Mouse (Mus musculus) stomach, embryonic 14.5 days (tissue): ENCODE measurements at regions not wholly inside any gene's neighbourhood (a gene's known extent, or its start where the extent isn't known, plus 50 kb on each side); places are given as distances from the start of the nearest gene placed in this dataset.
A peak's percentile ranks its signal among the peaks of the same experiment; 100 is the strongest.

Experiments
- ATAC-seq: fragments of 200-750 bp; cut with Nextera tagmentation; 2 replicates; pipeline ENCODE4 v1.8.0; 2017; ENCODE audit warnings: low read depth, moderate TSS enrichment; ENCODE audit not compliant: insufficient number of reproducible peaks, insufficient read depth, low FRiP score
- H3K27ac ChIP-seq: fragments of 300-500 bp; sonication (generic); 2 replicates; pipeline ENCODE4 v1.5.1; 2014; ENCODE audit warnings: mild to moderate bottlenecking, low read length, moderate library complexity, mixed read lengths
- H3K27me3 ChIP-seq: fragments of 300-500 bp; sonication (generic); 2 replicates; pipeline ENCODE4 v1.6.1; 2014; ENCODE audit warnings: low read length, control low read depth, mixed read lengths; ENCODE audit not compliant: control insufficient read depth, insufficient read depth
- H3K36me3 ChIP-seq: fragments of 300-500 bp; sonication (generic); 2 replicates; pipeline ENCODE4 v1.6.1; 2014; ENCODE audit warnings: mild to moderate bottlenecking, control low read depth, low read length, moderate library complexity, mixed read lengths; ENCODE audit not compliant: control insufficient read depth, insufficient read depth
- H3K4me1 ChIP-seq: fragments of 300-500 bp; sonication (generic); 2 replicates; pipeline ENCODE4 v1.6.1; 2014; ENCODE audit warnings: low read length, control low read depth, mixed read lengths; ENCODE audit not compliant: control insufficient read depth, insufficient read depth
- H3K4me2 ChIP-seq: fragments of 300-500 bp; sonication (generic); replicated peaks from 2 replicates; pipeline ENCODE4 v1.6.1; 2014; ENCODE audit warnings: low read depth, low read length, control low read depth
- H3K4me3 ChIP-seq: fragments of 300-500 bp; sonication (generic); 2 replicates; pipeline ENCODE4 v1.5.1; 2014; ENCODE audit warnings: low read depth, low read length, control low read depth
- H3K9ac ChIP-seq: fragments of 300-500 bp; sonication (generic); replicated peaks from 2 replicates; pipeline ENCODE4 v1.6.1; 2014; ENCODE audit warnings: low read depth, mild to moderate bottlenecking, control low read depth, low read length, moderate library complexity, mixed read lengths
- H3K9me3 ChIP-seq: fragments of 300-500 bp; sonication (generic); 2 replicates; pipeline ENCODE4 v1.6.1; 2016; ENCODE audit warnings: low read depth, low read length, control low read depth; ENCODE audit not compliant: control insufficient read depth
- WGBS: fragments of 180-500 bp; shearing (Covaris S2); extraction: QIAGEN DNeasy Blood & Tissue Kit; methylation state at CpG from one replicate; pipeline ENCODE4 v1.1.7; 2014; 5-methylcytosine and 5-hydroxymethylcytosine counted together

GRCm38 (mm10) chr4:70743425-70743824, 208.6 kb upstream of the Megf9 start:
- no peaks in the 10 kb centered on the region for H3K27me3 ChIP-seq
- no peak overlapping the region for H3K4me2 ChIP-seq
- H3K9ac ChIP-seq: no peak overlapping the region
- no peaks in the 10 kb centered on the region for H3K9me3 ChIP-seq
- H3K4me3 ChIP-seq: no peak overlapping the region
- ATAC-seq: no peak
- WGBS: 69% methylated on average over 1 of the region's 1 CpGs
- no peaks in the 10 kb centered on the region for H3K4me1 ChIP-seq
- no peak overlapping the region for H3K27ac ChIP-seq
- no peaks in the 10 kb centered on the region for H3K36me3 ChIP-seq

DNA sequence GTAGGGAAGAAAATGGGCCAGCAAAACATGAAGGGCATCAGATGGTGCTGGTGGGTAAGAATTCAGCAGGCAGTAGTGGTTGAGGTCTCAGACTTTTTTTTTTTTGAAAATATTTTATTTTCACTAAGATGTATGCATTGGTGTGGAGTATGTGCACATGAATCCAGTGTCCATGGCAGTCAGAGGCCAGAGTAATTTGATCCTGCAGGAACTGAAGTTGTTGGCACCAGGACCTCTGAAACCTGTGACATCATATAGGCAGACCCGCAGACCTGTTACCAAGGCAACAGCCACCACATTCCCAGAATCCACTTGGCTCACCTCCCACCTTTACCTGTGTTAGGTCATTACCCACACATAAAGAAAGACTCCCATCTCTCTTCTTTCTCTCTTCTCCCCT, 207.2 kb upstream of the Megf9 start:
- Histone ChIP-seq H3K9ac (no peak overlapping the region), H3K9me3 (no peaks in the 10 kb centered on the region), H3K27ac (no peak overlapping the region), H3K4me2 (no peak overlapping the region), H3K4me3 (no peak overlapping the region), H3K36me3 (no peaks in the 10 kb centered on the region), H3K4me1 (no peaks in the 10 kb centered on the region), H3K27me3 (no peaks in the 10 kb centered on the region)
- 67% methylated on average over 1 of the region's 1 CpGs for WGBS
- ATAC-seq: no peak

- no peaks in the 10 kb centered on the region for H3K27me3 ChIP-seq
- H3K36me3 ChIP-seq: no peaks in the 10 kb centered on the region
- no peak overlapping the region for H3K4me2 ChIP-seq
- H3K9me3 ChIP-seq: no peaks in the 10 kb centered on the region
- H3K4me1 ChIP-seq: no peaks in the 10 kb centered on the region
- no peak overlapping the region for H3K27ac ChIP-seq
- no peak for ATAC-seq
- no peak overlapping the region for H3K4me3 ChIP-seq
- 39% methylated on average over 4 of the region's 4 CpGs for WGBS
- H3K9ac ChIP-seq: no peak overlapping the region
These were observed 206.3 kb upstream of the Megf9 start for GRCm38 (mm10) chr4:70741121-70741520.

DNA sequence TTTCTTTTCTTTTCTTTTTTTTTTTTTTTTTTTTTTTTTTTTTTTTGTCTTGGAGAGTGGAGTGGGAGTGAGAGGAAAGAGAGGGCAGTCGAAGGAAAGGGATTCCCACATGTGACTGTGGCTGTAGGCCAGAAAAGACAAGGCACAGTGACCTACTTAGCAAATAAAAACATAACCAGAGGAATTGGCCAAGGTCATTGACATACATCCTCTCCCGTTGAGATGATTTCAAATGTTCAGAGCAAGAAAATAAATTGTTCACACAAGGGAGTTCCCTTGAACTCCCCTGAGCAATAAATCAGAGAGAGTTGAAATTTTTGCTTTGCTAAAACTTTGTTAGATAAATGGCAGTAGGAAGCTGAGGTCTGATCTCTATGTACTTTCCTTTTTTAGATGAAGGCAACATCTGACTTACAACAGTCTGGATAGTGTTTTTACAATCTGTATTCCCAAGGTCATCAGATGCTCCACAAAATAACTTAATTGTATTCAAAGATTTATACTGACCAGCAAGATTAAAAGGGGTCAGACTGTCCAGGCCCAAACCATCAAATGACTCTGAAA, 174.4 kb upstream of the Megf9 start:
- no peaks in the 10 kb centered on the region for H3K4me1 ChIP-seq
- WGBS: 28% methylated on average over 2 of the region's 2 CpGs
- H3K9me3 ChIP-seq: no peaks in the 10 kb centered on the region
- H3K36me3 ChIP-seq: no peaks in the 10 kb centered on the region
- H3K4me3 ChIP-seq: no peak overlapping the region
- ATAC-seq: peak; percentile 37; the same call in 1 of the 2 replicates
- no peak overlapping the region for H3K27ac ChIP-seq
- H3K9ac ChIP-seq: no peak overlapping the region
- no peaks in the 10 kb centered on the region for H3K27me3 ChIP-seq
- H3K4me2 ChIP-seq: no peak overlapping the region

GRCm38 (mm10) chr4:70705128-70705752, 170.4 kb upstream of the Megf9 start:
- no peaks in the 10 kb centered on the region for H3K36me3 ChIP-seq
- no peak overlapping the region for H3K9ac ChIP-seq
- no peak for ATAC-seq
- H3K4me3 ChIP-seq: no peak overlapping the region
- no peaks in the 10 kb centered on the region for H3K4me1 ChIP-seq
- no peak overlapping the region for H3K4me2 ChIP-seq
- H3K27me3 ChIP-seq: no peaks in the 10 kb centered on the region
- WGBS: 67% methylated on average over 3 of the region's 3 CpGs
- no peaks in the 10 kb centered on the region for H3K9me3 ChIP-seq
- H3K27ac ChIP-seq: no peak overlapping the region

GRCm38 (mm10) chr4:70700894-70701293, 166.1 kb upstream of the Megf9 start:
- Histone ChIP-seq H3K4me1 (no peaks in the 10 kb centered on the region), H3K27ac (no peak overlapping the region), H3K36me3 (no peaks in the 10 kb centered on the region), H3K9me3 (no peaks in the 10 kb centered on the region), H3K27me3 (no peaks in the 10 kb centered on the region), H3K9ac (no peak overlapping the region), H3K4me2 (no peak overlapping the region), H3K4me3 (no peak overlapping the region)
- WGBS: 85% methylated on average over 1 of the region's 1 CpGs
- ATAC-seq: no peak

GRCm38 (mm10) chr4:70664181-70664580, 129.4 kb upstream of the Megf9 start:
- no peak for ATAC-seq
- Histone ChIP-seq H3K4me2 (no peak overlapping the region), H3K9ac (no peak overlapping the region), H3K27ac (no peak overlapping the region), H3K9me3 (no peaks in the 10 kb centered on the region), H3K27me3 (no peaks in the 10 kb centered on the region), H3K36me3 (no peaks in the 10 kb centered on the region), H3K4me3 (no peak overlapping the region), H3K4me1 (no peaks in the 10 kb centered on the region)
- 90% methylated on average over 1 of the region's 1 CpGs for WGBS

DNA sequence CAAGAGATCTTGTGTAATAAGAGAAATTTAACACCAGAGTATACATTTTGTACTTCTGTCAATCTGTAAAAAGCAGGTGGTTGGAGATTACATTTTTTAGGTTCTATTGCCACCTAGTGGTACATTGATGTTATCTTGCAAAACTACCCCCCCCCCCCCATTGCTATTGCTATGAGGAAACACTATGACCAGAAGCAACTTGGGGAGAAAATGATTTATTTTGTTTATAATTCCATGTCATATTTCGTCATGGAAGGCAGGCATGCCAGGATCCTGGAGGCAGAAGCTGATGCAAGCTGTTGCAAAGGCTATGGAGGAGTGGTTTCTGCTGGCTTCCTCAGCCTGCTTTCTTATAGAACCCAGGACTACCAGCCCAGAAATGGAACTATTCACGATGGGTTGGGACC, 86.6 kb upstream of the Megf9 start:
- WGBS: 27% methylated on average over 2 of the region's 2 CpGs
- H3K9me3 ChIP-seq: no peaks in the 10 kb centered on the region
- no peak for ATAC-seq
- no peaks in the 10 kb centered on the region for H3K27me3 ChIP-seq
- no peak overlapping the region for H3K4me2 ChIP-seq
- no peaks in the 10 kb centered on the region for H3K36me3 ChIP-seq
- no peak overlapping the region for H3K27ac ChIP-seq
- H3K4me1 ChIP-seq: no peaks in the 10 kb centered on the region
- H3K4me3 ChIP-seq: no peak overlapping the region
- H3K9ac ChIP-seq: no peak overlapping the region
